Mouse (Mus musculus) erythroid progenitor cell, adult 5-6 weeks (primary cell): ENCODE measurements around the gene 9130213A22Rik. TPM values are rescaled to one million over a fixed set of nuclear protein-coding genes. Genes with fewer than 3 reads are reported as not detected.

Source experiments
- total RNA-seq, 2 experiments: library from RNA; stranded (forward) in 1 of 2; stranded (reverse) in 1 of 2; fragments of 150-400 nt in 1 of 2; fragments of 186-747, 209-891 nt in 1 of 2; gene quantifications; 2 replicates each; pipeline versions ENCODE4 v1.2.3 to v1.2.4; 2015 to 2017; ENCODE audit warnings: low replicate concordance in 2 of 2

The 9130213A22Rik gene
- total RNA-seq, 2 experiments from 2014 or later, result not detected

Other genes starting within 250 kb of the 9130213A22Rik start
- not detected in 2 replicates for gene Rnf222, start 234.0 kb downstream of the 9130213A22Rik start, total RNA-seq (2015; ENCODE audit: low replicate concordance)
- not detected in 2 replicates for gene Rnf222, start 234.0 kb downstream of the 9130213A22Rik start, total RNA-seq (2017; ENCODE audit: low replicate concordance)
- 896 and 989 TPM in 2 replicates for gene Rpl26, start 221.0 kb downstream of the 9130213A22Rik start, total RNA-seq (2015; ENCODE audit: low replicate concordance)
- 751 and 992 TPM in 2 replicates for gene Rpl26, start 221.0 kb downstream of the 9130213A22Rik start, total RNA-seq (2017; ENCODE audit: low replicate concordance)
- not detected in 2 replicates for gene Odf4, start 195.5 kb downstream of the 9130213A22Rik start, total RNA-seq (2015; ENCODE audit: low replicate concordance)
- not detected in 2 replicates for gene Odf4, start 195.5 kb downstream of the 9130213A22Rik start, total RNA-seq (2017; ENCODE audit: low replicate concordance)
- not detected in 2 replicates for gene Arhgef15, start 165.1 kb downstream of the 9130213A22Rik start, total RNA-seq (2015; ENCODE audit: low replicate concordance)
- gene Arhgef15, start 165.1 kb downstream of the 9130213A22Rik start, total RNA-seq (2017; ENCODE audit: low replicate concordance), result not detected in 2 replicates
- gene Slc25a35, start 154.5 kb downstream of the 9130213A22Rik start, total RNA-seq (2015; ENCODE audit: low replicate concordance), result 3.8 TPM in 1 of 2 replicates, not detected in the other
- gene Slc25a35, start 154.5 kb downstream of the 9130213A22Rik start, total RNA-seq (2017; ENCODE audit: low replicate concordance), result 0.26 TPM in 1 of 2 replicates, not detected in the other
- gene Rangrf, start 147.4 kb downstream of the 9130213A22Rik start, total RNA-seq (2015; ENCODE audit: low replicate concordance), result 6.8 and 13.4 TPM in 2 replicates
- 2.7 TPM in 2 replicates for gene Rangrf, start 147.4 kb downstream of the 9130213A22Rik start, total RNA-seq (2017; ENCODE audit: low replicate concordance)
- gene Pfas, start 114.1 kb downstream of the 9130213A22Rik start, total RNA-seq (2015; ENCODE audit: low replicate concordance), result 11.7 and 15.1 TPM in 2 replicates
- gene Pfas, start 114.1 kb downstream of the 9130213A22Rik start, total RNA-seq (2017; ENCODE audit: low replicate concordance), result 16.1 and 23.4 TPM in 2 replicates
- gene Ctc1, start 106.7 kb downstream of the 9130213A22Rik start, total RNA-seq (2015; ENCODE audit: low replicate concordance), result 36.0 and 54.5 TPM in 2 replicates
- 16.7 and 27.1 TPM in 2 replicates for gene Ctc1, start 106.7 kb downstream of the 9130213A22Rik start, total RNA-seq (2017; ENCODE audit: low replicate concordance)
- 328 and 403 TPM in 2 replicates for gene Aurkb, start 76.9 kb downstream of the 9130213A22Rik start, total RNA-seq (2015; ENCODE audit: low replicate concordance)
- gene Aurkb, start 76.9 kb downstream of the 9130213A22Rik start, total RNA-seq (2017; ENCODE audit: low replicate concordance), result 422 and 478 TPM in 2 replicates
- gene Borcs6, start 62.9 kb downstream of the 9130213A22Rik start, total RNA-seq (2015; ENCODE audit: low replicate concordance), result 2.9 and 4.7 TPM in 2 replicates
- gene Borcs6, start 62.9 kb downstream of the 9130213A22Rik start, total RNA-seq (2017; ENCODE audit: low replicate concordance), result 2.2 and 3.1 TPM in 2 replicates
- 21.6 and 27.7 TPM in 2 replicates for gene Tmem107, start 51.8 kb downstream of the 9130213A22Rik start, total RNA-seq (2015; ENCODE audit: low replicate concordance)
- gene Tmem107, start 51.8 kb downstream of the 9130213A22Rik start, total RNA-seq (2017; ENCODE audit: low replicate concordance), result 12.5 and 12.6 TPM in 2 replicates
- 94.1 and 114 TPM in 2 replicates for gene Vamp2, start 34.1 kb downstream of the 9130213A22Rik start, total RNA-seq (2015; ENCODE audit: low replicate concordance)
- gene Vamp2, start 34.1 kb downstream of the 9130213A22Rik start, total RNA-seq (2017; ENCODE audit: low replicate concordance), result 18.2 and 31.1 TPM in 2 replicates
- gene Per1, start 27.4 kb downstream of the 9130213A22Rik start, total RNA-seq (2015; ENCODE audit: low replicate concordance), result 3.4 and 3.6 TPM in 2 replicates
- 3.3 and 7.6 TPM in 2 replicates for gene Per1, start 27.4 kb downstream of the 9130213A22Rik start, total RNA-seq (2017; ENCODE audit: low replicate concordance)
- gene Hes7, start 2.2 kb downstream of the 9130213A22Rik start, total RNA-seq (2015; ENCODE audit: low replicate concordance), result not detected in 2 replicates
- gene Hes7, start 2.2 kb downstream of the 9130213A22Rik start, total RNA-seq (2017; ENCODE audit: low replicate concordance), result not detected in 2 replicates
- gene Aloxe3, start 3.3 kb upstream of the 9130213A22Rik start, total RNA-seq (2015; ENCODE audit: low replicate concordance), result not detected in 2 replicates
- gene Aloxe3, start 3.3 kb upstream of the 9130213A22Rik start, total RNA-seq (2017; ENCODE audit: low replicate concordance), result 3.1 TPM in 1 of 2 replicates, not detected in the other
- not detected in 2 replicates for gene Alox12b, start 34.4 kb upstream of the 9130213A22Rik start, total RNA-seq (2015; ENCODE audit: low replicate concordance)
- not detected in 2 replicates for gene Alox12b, start 34.4 kb upstream of the 9130213A22Rik start, total RNA-seq (2017; ENCODE audit: low replicate concordance)
- gene Alox8, start 75.3 kb upstream of the 9130213A22Rik start, total RNA-seq (2015; ENCODE audit: low replicate concordance), result not detected in 2 replicates
- not detected in 2 replicates for gene Alox8, start 75.3 kb upstream of the 9130213A22Rik start, total RNA-seq (2017; ENCODE audit: low replicate concordance)
- 0.36 TPM in 1 of 2 replicates, not detected in the other for gene Gucy2e, start 114.4 kb upstream of the 9130213A22Rik start, total RNA-seq (2015; ENCODE audit: low replicate concordance)
- not detected in 2 replicates for gene Gucy2e, start 114.4 kb upstream of the 9130213A22Rik start, total RNA-seq (2017; ENCODE audit: low replicate concordance)
- gene Cntrob, start 201.2 kb upstream of the 9130213A22Rik start, total RNA-seq (2015; ENCODE audit: low replicate concordance), result 107 and 135 TPM in 2 replicates
- 77.5 and 113 TPM in 2 replicates for gene Cntrob, start 201.2 kb upstream of the 9130213A22Rik start, total RNA-seq (2017; ENCODE audit: low replicate concordance)
- gene Trappc1, start 201.4 kb upstream of the 9130213A22Rik start, total RNA-seq (2015; ENCODE audit: low replicate concordance), result 101 and 143 TPM in 2 replicates
- 48.5 and 72.5 TPM in 2 replicates for gene Trappc1, start 201.4 kb upstream of the 9130213A22Rik start, total RNA-seq (2017; ENCODE audit: low replicate concordance)
- gene Kcnab3, start 203.7 kb upstream of the 9130213A22Rik start, total RNA-seq (2015; ENCODE audit: low replicate concordance), result not detected in 2 replicates
- gene Kcnab3, start 203.7 kb upstream of the 9130213A22Rik start, total RNA-seq (2017; ENCODE audit: low replicate concordance), result not detected in 2 replicates
- gene Rnf227, start 217.9 kb upstream of the 9130213A22Rik start, total RNA-seq (2015; ENCODE audit: low replicate concordance), result 1.7 and 8.3 TPM in 2 replicates
- 3.9 and 6.5 TPM in 2 replicates for gene Rnf227, start 217.9 kb upstream of the 9130213A22Rik start, total RNA-seq (2017; ENCODE audit: low replicate concordance)
- gene Chd3, start 246.8 kb upstream of the 9130213A22Rik start, total RNA-seq (2015; ENCODE audit: low replicate concordance), result 21.0 and 33.2 TPM in 2 replicates
- 18.9 and 19.5 TPM in 2 replicates for gene Chd3, start 246.8 kb upstream of the 9130213A22Rik start, total RNA-seq (2017; ENCODE audit: low replicate concordance)